In the genomic region with DNA sequence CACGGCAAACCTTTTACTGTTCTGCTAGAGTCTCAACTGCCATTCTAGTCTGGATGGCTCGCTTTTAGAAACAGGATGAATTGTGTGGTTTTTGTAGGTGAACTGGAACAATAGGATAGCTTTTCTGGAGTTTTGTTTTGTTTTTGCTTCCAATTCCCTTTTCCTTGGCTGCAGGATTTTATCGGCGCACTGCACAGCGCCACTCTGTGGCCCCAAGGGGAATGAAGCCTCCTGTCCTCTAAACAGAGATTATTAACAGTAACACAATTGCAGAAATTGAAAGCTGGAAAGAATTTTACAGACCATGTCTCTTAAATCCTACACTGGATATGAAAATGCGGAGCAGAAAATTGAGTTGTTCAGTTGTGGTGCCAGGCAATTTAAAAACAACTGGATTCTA, we compare ENCODE assay signal across 8 mouse cellular contexts. TPM values are rescaled to one million over a fixed set of nuclear protein-coding genes. Genes with fewer than 3 reads are reported as not detected.
A peak's percentile ranks its signal among the peaks of the same experiment; 100 is the strongest.
DNase-seq lines count a peak whose midpoint lies in the region; ATAC-seq and TF ChIP-seq lines count a peak whose summit lies in the region.
"Had no signal": no experiment of that assay in that cellular context is flagged by ENCODE, and none has a peak within 500 bp of the region (broad histone marks: within the 10 kb centered on the region; RNA-seq: fewer than 3 reads in every experiment).

No protein-coding gene starts in this region.

- no peak overlapping the region for H3K27ac ChIP-seq in kidney, adult 2 months (ENCODE audit: insufficient read depth, low read depth, low read length)
- no peak overlapping the region for H3K27ac ChIP-seq in spleen, adult 2 months (ENCODE audit: insufficient read depth, low read length)

- TF ChIP-seq POLR2A in kidney, adult 2 months (IDR thresholded peaks at IDR 0.05; ENCODE audit: low read depth, low read length): no peak
- no peak for TF ChIP-seq POLR2A in spleen, adult 2 months (IDR thresholded peaks at IDR 0.05; ENCODE audit: low read depth, low read length)

- TF ChIP-seq CTCF in kidney, adult 2 months (conservative IDR thresholded peaks at IDR 0.05; ENCODE audit: insufficient read depth, insufficient read length, low read depth, low read length): peak; percentile 56
- peak; percentile 13; the same call in 1 of the 2 replicates for TF ChIP-seq CTCF in spleen, adult 2 months (IDR thresholded peaks at IDR 0.05; ENCODE audit: extremely low read depth, insufficient read depth, insufficient read length, insufficient replicate concordance)

- no peak for ATAC-seq in monocyte, adult 5-6 weeks (replicated peaks; ENCODE audit: insufficient number of reproducible peaks, low FRiP score, low TSS enrichment, poor library complexity, severe bottlenecking)
- no peak for ATAC-seq in erythroblast, adult 5-6 weeks (replicated peaks; ENCODE audit: low FRiP score, poor library complexity, severe bottlenecking)

- peak; percentile 7 for DNase-seq in kidney, adult 2 months
- DNase-seq in kidney, postnatal 14 days: no peak
- DNase-seq in spleen, adult 2 months (ENCODE audit: low read depth in 1 of 2, low spot score in 2 of 2): no peak
- no peak for DNase-seq in spleen, adult 18-20 months
- DNase-seq in cerebellum, postnatal 25 days: peak; percentile 70 to 76

- H3K4me1 ChIP-seq in kidney, adult 2 months (ENCODE audit: control insufficient read depth, insufficient read depth, low read length): no peaks in the 10 kb centered on the region
- H3K4me1 ChIP-seq in spleen, adult 2 months (ENCODE audit: control insufficient read depth, insufficient read depth, insufficient read length): no peaks in the 10 kb centered on the region

- H3K4me3 ChIP-seq in kidney, adult 2 months (ENCODE audit: insufficient read depth, low read depth, low read length): no peak overlapping the region
- no peak overlapping the region for H3K4me3 ChIP-seq in spleen, adult 2 months (ENCODE audit: extremely low read depth, insufficient read depth, insufficient read length)

- no peaks in the 10 kb centered on the region for H3K36me3 ChIP-seq in kidney, adult 2 months (ENCODE audit: control insufficient read depth, insufficient read depth, low read length)
- H3K36me3 ChIP-seq in spleen, adult 2 months (ENCODE audit: control insufficient read depth, insufficient read depth, low read length): no peaks in the 10 kb centered on the region

- H3K27me3 ChIP-seq in kidney, adult 2 months (replicated peaks; ENCODE audit: control insufficient read depth, insufficient read depth, low read length): no peaks in the 10 kb centered on the region
- H3K27me3 ChIP-seq in spleen, adult 2 months (ENCODE audit: control insufficient read depth, insufficient read depth, low read length): peaks cover 1% of the 10 kb centered on the region; the same call in 1 of the 2 replicates

- 33% methylated on average over 6 of the region's 6 CpGs for WGBS in kidney, adult 2 months
- 46% methylated on average over 6 of the region's 6 CpGs for WGBS in spleen, adult 2 months

RNA-seq across cellular contexts. Expression of a gene that starts 18.6 kb away (rescaled TPM):
- polyA plus RNA-seq in kidney, adult 2 months (2012; rRNA removed): 0.03 TPM in 1 of 2 replicates, not detected in the other
- polyA plus RNA-seq in spleen, adult 2 months (2012; rRNA removed): 0.90 and 1.1 TPM in 2 replicates
- 3.8 TPM in 1 of 3 replicates, not detected in the others for total RNA-seq in monocyte, adult 5-6 weeks (2017)
- total RNA-seq in erythroblast, adult 5-6 weeks (2015; ENCODE audit: low replicate concordance): not detected in 2 replicates
- total RNA-seq in erythroblast, adult 5-6 weeks (2017; ENCODE audit: low replicate concordance): not detected in 2 replicates
- total RNA-seq: common myeloid progenitor, adult 5-6 weeks had no signal

RNA-seq across cellular contexts. Expression of a gene that starts 21.9 kb away (rescaled TPM):
- 0.05 and 0.11 TPM in 2 replicates for polyA plus RNA-seq in kidney, adult 2 months (2012; rRNA removed)
- 0.54 and 0.55 TPM in 2 replicates for polyA plus RNA-seq in spleen, adult 2 months (2012; rRNA removed)
- 2.6 to 16.5 TPM (median 10.8 TPM) in 3 replicates for total RNA-seq in monocyte, adult 5-6 weeks (2017)
- total RNA-seq in erythroblast, adult 5-6 weeks (2015; ENCODE audit: low replicate concordance): not detected in 2 replicates
- not detected in 2 replicates for total RNA-seq in erythroblast, adult 5-6 weeks (2017; ENCODE audit: low replicate concordance)

Comparison
In these comparisons a context has a peak if more than half of its experiments do, and no peak if none do; other contexts are left out.
1. DNase-seq: peak in kidney, adult 2 months (single experiment) and cerebellum, postnatal 25 days (2 of 2); none in kidney, postnatal 14 days (single experiment), spleen, adult 2 months (0 of 2) and spleen, adult 18-20 months (0 of 2).